Mouse (Mus musculus): Measurements from ENCODE around the gene Sephs2. TPM values are rescaled to one million over a fixed set of nuclear protein-coding genes. Genes with fewer than 3 reads are reported as not detected.

Sephs2 gene
- total and polyA plus RNA-seq, 2 experiments from 2014 or later: 70.0 to 95.2 TPM

GRCm38 (mm10) chr7:127308431-127308830 lies 34.6 kb upstream of the Sephs2 start:
- TF ChIP-seq CTCF (IDR thresholded peaks at IDR 0.05): no peak
- H3K4me1 ChIP-seq (ENCODE audit: insufficient read depth, low read length): no peaks in the 10 kb centered on the region
- H3K9me3 ChIP-seq (ENCODE audit: low read length): no peaks in the 10 kb centered on the region
- H3K4me2 ChIP-seq (ENCODE audit: low read depth, low read length, poor library complexity, severe bottlenecking): no peak overlapping the region
- ATAC-seq (ENCODE audit: low FRiP score) (no peak), DNase-seq (ENCODE audit: low spot score) (no peak)
- H3K9ac ChIP-seq (replicated peaks; ENCODE audit: low read length, poor library complexity, severe bottlenecking): no peak overlapping the region
- H3K27me3 ChIP-seq (ENCODE audit: insufficient read depth, low read length): no peaks in the 10 kb centered on the region
- H3K27ac ChIP-seq (ENCODE audit: low read depth, low read length): no peak overlapping the region
- no peaks in the 10 kb centered on the region for H3K36me3 ChIP-seq (ENCODE audit: insufficient read depth, low read length)
- H3K4me3 ChIP-seq (ENCODE audit: low read depth, low read length): no peak overlapping the region
- 80% methylated on average over 2 of the region's 2 CpGs for WGBS

- H3K4me1 ChIP-seq (ENCODE audit: insufficient read depth, low read length): no peaks in the 10 kb centered on the region
- no peak for ATAC-seq (ENCODE audit: low FRiP score)
- no peak overlapping the region for H3K9ac ChIP-seq (replicated peaks; ENCODE audit: low read length, poor library complexity, severe bottlenecking)
- no peak overlapping the region for H3K4me2 ChIP-seq (ENCODE audit: low read depth, low read length, poor library complexity, severe bottlenecking)
- TF ChIP-seq CTCF (IDR thresholded peaks at IDR 0.05): no peak
- H3K36me3 ChIP-seq (ENCODE audit: insufficient read depth, low read length): no peaks in the 10 kb centered on the region
- 89% methylated on average over 4 of the region's 5 CpGs for WGBS
- no peaks in the 10 kb centered on the region for H3K9me3 ChIP-seq (ENCODE audit: low read length)
- no peak overlapping the region for H3K4me3 ChIP-seq (ENCODE audit: low read depth, low read length)
- H3K27ac ChIP-seq (ENCODE audit: low read depth, low read length): no peak overlapping the region
- no peaks in the 10 kb centered on the region for H3K27me3 ChIP-seq (ENCODE audit: insufficient read depth, low read length)
- DNase-seq (ENCODE audit: low spot score): no peak
These were observed 23.8 kb upstream of the Sephs2 start for GRCm38 (mm10) chr7:127297586-127298193.

GRCm38 (mm10) chr7:127296786-127297555 lies 23.1 kb upstream of the Sephs2 start:
- 86% methylated on average over 5 of the region's 5 CpGs for WGBS

GRCm38 (mm10) chr7:127296098-127296497 lies 22.2 kb upstream of the Sephs2 start, which contains the start of gene Itgal:
Itgal (plus strand) TSS chr7:127296260.
- no peak for TF ChIP-seq CTCF (IDR thresholded peaks at IDR 0.05)
- no peak for ATAC-seq (ENCODE audit: low FRiP score)
- Histone ChIP-seq H3K9me3 (ENCODE audit: low read length) (no peaks in the 10 kb centered on the region), H3K27ac (ENCODE audit: low read depth, low read length) (no peak within 1 kb of the TSS), H3K4me1 (ENCODE audit: insufficient read depth, low read length) (no peaks in the 10 kb centered on the region), H3K27me3 (ENCODE audit: insufficient read depth, low read length) (no peaks in the 10 kb centered on the region), H3K36me3 (ENCODE audit: insufficient read depth, low read length) (no peaks in the 10 kb centered on the region), H3K4me3 (ENCODE audit: low read depth, low read length) (no peak within 1 kb of the TSS), H3K4me2 (ENCODE audit: low read depth, low read length, poor library complexity, severe bottlenecking) (no peak within 1 kb of the TSS), H3K9ac (replicated peaks; ENCODE audit: low read length, poor library complexity, severe bottlenecking) (no peak within 1 kb of the TSS)
- no peak for DNase-seq (ENCODE audit: low spot score)
- 91% methylated on average over 11 of the region's 11 CpGs for WGBS

More at GRCm38 (mm10) chr7:127296786-127297555, 23.1 kb upstream of the Sephs2 start:
- Histone ChIP-seq H3K36me3 (ENCODE audit: insufficient read depth, low read length) (no peaks in the 10 kb centered on the region), H3K4me2 (ENCODE audit: low read depth, low read length, poor library complexity, severe bottlenecking) (no peak overlapping the region), H3K9me3 (ENCODE audit: low read length) (no peaks in the 10 kb centered on the region), H3K4me1 (ENCODE audit: insufficient read depth, low read length) (no peaks in the 10 kb centered on the region), H3K4me3 (ENCODE audit: low read depth, low read length) (no peak overlapping the region), H3K27ac (ENCODE audit: low read depth, low read length) (no peak overlapping the region), H3K27me3 (ENCODE audit: insufficient read depth, low read length) (no peaks in the 10 kb centered on the region), H3K9ac (replicated peaks; ENCODE audit: low read length, poor library complexity, severe bottlenecking) (no peak overlapping the region)
- ATAC-seq (ENCODE audit: low FRiP score) (no peak), DNase-seq (ENCODE audit: low spot score) (no peak)
- TF ChIP-seq CTCF (IDR thresholded peaks at IDR 0.05): no peak

GRCm38 (mm10) chr7:127290142-127290541 lies 16.3 kb upstream of the Sephs2 start:
- no peak overlapping the region for H3K4me2 ChIP-seq (ENCODE audit: low read depth, low read length, poor library complexity, severe bottlenecking)
- no peak for DNase-seq (ENCODE audit: low spot score)
- no peak overlapping the region for H3K4me3 ChIP-seq (ENCODE audit: low read depth, low read length)
- ATAC-seq (ENCODE audit: low FRiP score): no peak
- H3K36me3 ChIP-seq (ENCODE audit: insufficient read depth, low read length): no peaks in the 10 kb centered on the region
- H3K9ac ChIP-seq (replicated peaks; ENCODE audit: low read length, poor library complexity, severe bottlenecking): no peak overlapping the region
- H3K27me3 ChIP-seq (ENCODE audit: insufficient read depth, low read length): no peaks in the 10 kb centered on the region
- no peaks in the 10 kb centered on the region for H3K4me1 ChIP-seq (ENCODE audit: insufficient read depth, low read length)
- no peak for TF ChIP-seq CTCF (IDR thresholded peaks at IDR 0.05)
- WGBS: 50% methylated on average over 8 of the region's 8 CpGs
- no peak overlapping the region for H3K27ac ChIP-seq (ENCODE audit: low read depth, low read length)
- H3K9me3 ChIP-seq (ENCODE audit: low read length): no peaks in the 10 kb centered on the region

GRCm38 (mm10) chr7:127289306-127289705 lies 15.5 kb upstream of the Sephs2 start:
- no peaks in the 10 kb centered on the region for H3K27me3 ChIP-seq (ENCODE audit: insufficient read depth, low read length)
- H3K27ac ChIP-seq (ENCODE audit: low read depth, low read length): no peak overlapping the region
- DNase-seq (ENCODE audit: low spot score): no peak
- H3K4me3 ChIP-seq (ENCODE audit: low read depth, low read length): no peak overlapping the region
- H3K4me2 ChIP-seq (ENCODE audit: low read depth, low read length, poor library complexity, severe bottlenecking): no peak overlapping the region
- no peaks in the 10 kb centered on the region for H3K9me3 ChIP-seq (ENCODE audit: low read length)
- WGBS: 88% methylated on average over 2 of the region's 2 CpGs
- no peak overlapping the region for H3K9ac ChIP-seq (replicated peaks; ENCODE audit: low read length, poor library complexity, severe bottlenecking)
- no peaks in the 10 kb centered on the region for H3K36me3 ChIP-seq (ENCODE audit: insufficient read depth, low read length)
- H3K4me1 ChIP-seq (ENCODE audit: insufficient read depth, low read length): no peaks in the 10 kb centered on the region
- no peak for ATAC-seq (ENCODE audit: low FRiP score)
- TF ChIP-seq CTCF (IDR thresholded peaks at IDR 0.05): no peak

All from midbrain, postnatal 0 days (tissue).